ENCODE assay signal across 10 mouse cellular contexts in genomic region chr5:134568964-134569491, GRCm38 (mm10). TPM values are rescaled to one million over a fixed set of nuclear protein-coding genes. Genes with fewer than 3 reads are reported as not detected.
A peak's percentile ranks its signal among the peaks of the same experiment; 100 is the strongest.
DNase-seq lines count a peak whose midpoint lies in the region; ATAC-seq and TF ChIP-seq lines count a peak whose summit lies in the region.
"Had no signal": no experiment of that assay in that cellular context is flagged by ENCODE, and none has a peak within 500 bp of the region (broad histone marks: within the 10 kb centered on the region; RNA-seq: fewer than 3 reads in every experiment).

No protein-coding gene starts in this region.

- ATAC-seq in intestine, embryonic 16.5 days, result peak; percentile 54
- ATAC-seq in stomach, embryonic 15.5 days (ENCODE audit: insufficient read depth, low FRiP score, low read depth), result peak; percentile 24; the same call in 1 of the 2 replicates
- ATAC-seq: forebrain, embryonic 15.5 days had no signal

- no peak for TF ChIP-seq CTCF in lung, adult 2 months (IDR thresholded peaks at IDR 0.05; ENCODE audit: insufficient read depth, low read length)

- DNase-seq in embryo, embryonic 11 days, result peak; percentile 30
- DNase-seq in embryo, embryonic 9.5 days (ENCODE audit: extremely low spot score), result no peak
- peak; percentile 51 for DNase-seq in lung, postnatal 10 days
- no peak for DNase-seq in lung, adult 2 months
- DNase-seq in adrenal gland, postnatal 4 days (ENCODE audit: low spot score in 2 of 2), result no peak
- no peak for DNase-seq in left cerebral cortex, adult 11 months (ENCODE audit: low spot score)

- 51% methylated on average over 8 of the region's 8 CpGs for WGBS in lung, adult 2 months
- WGBS in intestine, embryonic 16.5 days, result 38% methylated on average over 8 of the region's 8 CpGs
- 45% methylated on average over 8 of the region's 8 CpGs for WGBS in stomach, embryonic 15.5 days

- peaks cover 4% of the 10 kb centered on the region; the same call in 1 of the 2 replicates for H3K4me1 ChIP-seq in lung, adult 2 months (ENCODE audit: control insufficient read depth, insufficient read depth, low read length)
- peaks cover 21% of the 10 kb centered on the region for H3K4me1 ChIP-seq in intestine, embryonic 16.5 days (ENCODE audit: control insufficient read depth, insufficient read depth, low read length)
- peaks cover 19% of the 10 kb centered on the region; the same call in 1 of the 2 replicates for H3K4me1 ChIP-seq in stomach, embryonic 15.5 days

- no peak for TF ChIP-seq POLR2A in lung, adult 2 months (IDR thresholded peaks at IDR 0.05; ENCODE audit: borderline replicate concordance, extremely low read depth, low read depth, low read length)

- H3K9ac ChIP-seq in intestine, embryonic 16.5 days (ENCODE audit: low read depth, low read length), result no peak overlapping the region
- no peak overlapping the region for H3K9ac ChIP-seq in stomach, embryonic 15.5 days
- H3K9ac ChIP-seq: forebrain, embryonic 15.5 days had no signal

- peaks cover 3% of the 10 kb centered on the region; the same call in 1 of the 2 replicates for H3K9me3 ChIP-seq in intestine, embryonic 16.5 days (ENCODE audit: control insufficient read depth, low read length)
- no peaks in the 10 kb centered on the region for H3K9me3 ChIP-seq in stomach, embryonic 15.5 days
- H3K9me3 ChIP-seq: forebrain, embryonic 15.5 days had no signal

- H3K27ac ChIP-seq in intestine, embryonic 16.5 days (ENCODE audit: low read length), result peak overlapping the region; percentile 78
- peak overlapping the region; percentile 81 for H3K27ac ChIP-seq in stomach, embryonic 15.5 days
- H3K27ac ChIP-seq: forebrain, embryonic 15.5 days had no signal

- H3K4me3 ChIP-seq in lung, adult 2 months (replicated peaks; ENCODE audit: extremely low read depth, low read depth, low read length), result no peak overlapping the region
- H3K4me3 ChIP-seq in intestine, embryonic 16.5 days (ENCODE audit: low read length), result no peak overlapping the region
- H3K4me3 ChIP-seq in stomach, embryonic 15.5 days (replicated peaks), result no peak overlapping the region
- H3K4me3 ChIP-seq: forebrain, embryonic 15.5 days had no signal

- H3K4me2 ChIP-seq in intestine, embryonic 16.5 days (ENCODE audit: low read depth, low read length), result no peak overlapping the region
- no peak overlapping the region for H3K4me2 ChIP-seq in stomach, embryonic 15.5 days
- H3K4me2 ChIP-seq: forebrain, embryonic 15.5 days had no signal

- H3K36me3 ChIP-seq in intestine, embryonic 16.5 days (ENCODE audit: control insufficient read depth, insufficient read depth, low read length), result no peaks in the 10 kb centered on the region
- H3K36me3 ChIP-seq in stomach, embryonic 15.5 days, result no peaks in the 10 kb centered on the region
- H3K36me3 ChIP-seq: forebrain, embryonic 15.5 days had no signal

- no peaks in the 10 kb centered on the region for H3K27me3 ChIP-seq in intestine, embryonic 16.5 days (replicated peaks; ENCODE audit: control insufficient read depth, insufficient read depth, low read length)
- H3K27me3 ChIP-seq in stomach, embryonic 15.5 days (replicated peaks), result no peaks in the 10 kb centered on the region
- H3K27me3 ChIP-seq: forebrain, embryonic 15.5 days had no signal

RNA-seq across cellular contexts. Expression of gene Syna, which starts 9.1 kb away (rescaled TPM):
- polyA plus RNA-seq in lung, adult 2 months (2012; rRNA removed), result 0.14 and 0.24 TPM in 2 replicates
- polyA plus RNA-seq in intestine, embryonic 16.5 days (2015; fragmentation: Nextera tagmentation; extraction: Ambion mirVana), result not detected in 2 replicates
- polyA plus RNA-seq in stomach, embryonic 15.5 days (2015; fragmentation: Nextera tagmentation; extraction: Ambion mirVana), result 0.09 and 0.10 TPM in 2 replicates
- under 1 TPM in 1 of 2 experiments, not detected in 1; 0.20 TPM for total RNA-seq in adrenal gland, postnatal 4 days (2021)
- total RNA-seq: adrenal gland, adult 18-20 months had no signal

RNA-seq across cellular contexts. Expression of gene Rfc2, which starts 12.1 kb away (rescaled TPM):
- 40.8 and 58.3 TPM in 2 replicates for polyA plus RNA-seq in lung, adult 2 months (2012; rRNA removed)
- 204 and 233 TPM in 2 replicates for polyA plus RNA-seq in intestine, embryonic 16.5 days (2015; fragmentation: Nextera tagmentation; extraction: Ambion mirVana)
- 257 and 262 TPM in 2 replicates for polyA plus RNA-seq in stomach, embryonic 15.5 days (2015; fragmentation: Nextera tagmentation; extraction: Ambion mirVana)
- 10 to 100 TPM; 81.0 to 85.3 TPM for total RNA-seq in adrenal gland, postnatal 4 days (2021)

RNA-seq across cellular contexts. Expression of gene Clip2, which starts 16.8 kb away (rescaled TPM):
- 21.9 and 23.0 TPM in 2 replicates for polyA plus RNA-seq in lung, adult 2 months (2012; rRNA removed)
- polyA plus RNA-seq in intestine, embryonic 16.5 days (2015; fragmentation: Nextera tagmentation; extraction: Ambion mirVana), result 3.8 and 4.3 TPM in 2 replicates
- polyA plus RNA-seq in stomach, embryonic 15.5 days (2015; fragmentation: Nextera tagmentation; extraction: Ambion mirVana), result 2.9 and 3.5 TPM in 2 replicates
- total RNA-seq in adrenal gland, postnatal 4 days (2021), result 10 to 100 TPM; 24.7 to 29.6 TPM

RNA-seq across cellular contexts. Expression of gene Lat2, which starts 45.8 kb away (rescaled TPM):
- polyA plus RNA-seq in lung, adult 2 months (2012; rRNA removed), result 8.0 and 8.4 TPM in 2 replicates
- 2.1 and 2.4 TPM in 2 replicates for polyA plus RNA-seq in intestine, embryonic 16.5 days (2015; fragmentation: Nextera tagmentation; extraction: Ambion mirVana)
- 3.0 and 4.0 TPM in 2 replicates for polyA plus RNA-seq in stomach, embryonic 15.5 days (2015; fragmentation: Nextera tagmentation; extraction: Ambion mirVana)
- total RNA-seq in adrenal gland, postnatal 4 days (2021), result 1 to 10 TPM; 4.3 to 4.4 TPM

Comparison
In these comparisons a context has a peak if more than half of its experiments do, and no peak if none do; other contexts are left out.
1. DNase-seq: peak in embryo, embryonic 11 days (single experiment) and lung, postnatal 10 days (single experiment); none in embryo, embryonic 9.5 days (single experiment), lung, adult 2 months (single experiment), adrenal gland, postnatal 4 days (0 of 2) and left cerebral cortex, adult 11 months (single experiment).